Mouse (Mus musculus) neural tube, embryonic 11.5 days (tissue): ENCODE data around the gene Tut7. TPM values are rescaled to one million over a fixed set of nuclear protein-coding genes. Genes with fewer than 3 reads are reported as not detected.
A peak's percentile ranks its signal among the peaks of the same experiment; 100 is the strongest.

ENCODE experiments used
- ATAC-seq: fragments of 200-750 bp; cut with Nextera tagmentation; 2 replicates; pipeline ENCODE4 v1.8.0; 2017; ENCODE audit warnings: moderate number of reproducible peaks, mild to moderate bottlenecking, moderate TSS enrichment, moderate library complexity; ENCODE audit not compliant: insufficient read depth, low FRiP score, low TSS enrichment
- DNase-seq: peaks from one replicate; pipeline ENCODE4 v3.0.0-alpha.2; 2015; ENCODE audit warnings: low spot score
- H3K27ac ChIP-seq: fragments of 300-500 bp; sonication (generic); 2 replicates; pipeline ENCODE4 v1.5.1; 2014; ENCODE audit warnings: low read depth, mild to moderate bottlenecking, low read length
- H3K27me3 ChIP-seq: fragments of 300-500 bp; sonication (generic); 2 replicates; pipeline ENCODE4 v1.6.1; 2014; ENCODE audit warnings: mild to moderate bottlenecking, low read length, mixed read lengths; ENCODE audit not compliant: control insufficient read depth, insufficient read depth
- H3K36me3 ChIP-seq: fragments of 300-500 bp; sonication (generic); 2 replicates; pipeline ENCODE4 v1.6.1; 2014; ENCODE audit warnings: mild to moderate bottlenecking, low read length, moderate library complexity, mixed read lengths; ENCODE audit not compliant: control insufficient read depth, insufficient read depth
- H3K4me1 ChIP-seq: fragments of 300-500 bp; sonication (generic); 2 replicates; pipeline ENCODE4 v1.6.1; 2014; ENCODE audit warnings: low read length, mixed read lengths; ENCODE audit not compliant: control insufficient read depth, insufficient read depth
- H3K4me2 ChIP-seq: fragments of 300-500 bp; sonication (generic); 2 replicates; pipeline ENCODE4 v1.6.1; 2014; ENCODE audit warnings: low read depth, mild to moderate bottlenecking, moderate library complexity
- H3K4me3 ChIP-seq: fragments of 300-500 bp; sonication (generic); 2 replicates; pipeline ENCODE4 v1.5.1; 2014; ENCODE audit warnings: low read depth, low read length
- H3K9ac ChIP-seq: fragments of 300-500 bp; sonication (generic); 2 replicates; pipeline ENCODE4 v1.6.1; 2014; ENCODE audit warnings: mild to moderate bottlenecking, low read length
- H3K9me3 ChIP-seq: fragments of 300-500 bp; sonication (generic); 2 replicates; pipeline ENCODE4 v1.6.1; 2016; ENCODE audit warnings: low read length; ENCODE audit not compliant: control insufficient read depth
- WGBS: fragments of 180-500 bp; shearing (Covaris S2); extraction: QIAGEN DNeasy Blood & Tissue Kit; methylation state at CpG from one replicate; pipeline ENCODE4 v1.1.7; 2014; 5-methylcytosine and 5-hydroxymethylcytosine counted together
- polyA plus RNA-seq: library from polyadenylated mRNA; unstranded; fragments of >200 nt; fragmentation: Nextera tagmentation; extraction: Ambion mirVana; gene quantifications from 2 replicates; pipeline ENCODE4 v1.2.1, GENCODE M21; 2014

The Tut7 gene
- polyA plus RNA-seq, 1 experiment from 2014 or later: 51.8 TPM

- Histone ChIP-seq H3K4me3 (no peak overlapping the region), H3K9ac (no peak overlapping the region), H3K36me3 (peaks cover 16% of the 10 kb centered on the region), H3K4me1 (no peaks in the 10 kb centered on the region), H3K27ac (no peak overlapping the region), H3K27me3 (no peaks in the 10 kb centered on the region), H3K4me2 (no peak overlapping the region), H3K9me3 (no peaks in the 10 kb centered on the region)
- WGBS: 86% methylated on average over 6 of the region's 6 CpGs
- ATAC-seq (no peak), DNase-seq (no peak)
Observed at GRCm38 (mm10) chr13:59814109-59814591, 8.8 kb downstream of the Tut7 start.

- ATAC-seq: no peak
- no peak for DNase-seq
- 94% methylated on average over 3 of the region's 3 CpGs for WGBS
- Histone ChIP-seq H3K9me3 (no peaks in the 10 kb centered on the region), H3K36me3 (peaks cover 19% of the 10 kb centered on the region), H3K9ac (no peak overlapping the region), H3K27me3 (no peaks in the 10 kb centered on the region), H3K4me2 (no peak overlapping the region), H3K4me3 (no peak overlapping the region), H3K27ac (no peak overlapping the region), H3K4me1 (no peaks in the 10 kb centered on the region)
Observed at GRCm38 (mm10) chr13:59811581-59811980, 11.4 kb downstream of the Tut7 start.

GRCm38 (mm10) chr13:59801000-59801399 is 21.9 kb downstream of the Tut7 start:
- Histone ChIP-seq H3K4me1 (no peaks in the 10 kb centered on the region), H3K36me3 (peaks cover 29% of the 10 kb centered on the region), H3K9me3 (no peaks in the 10 kb centered on the region), H3K27ac (no peak overlapping the region), H3K4me2 (no peak overlapping the region), H3K4me3 (no peak overlapping the region), H3K27me3 (no peaks in the 10 kb centered on the region), H3K9ac (no peak overlapping the region)
- ATAC-seq (no peak), DNase-seq (no peak)
- WGBS: 89% methylated on average over 6 of the region's 6 CpGs

GRCm38 (mm10) chr13:59800077-59800476 is 22.9 kb downstream of the Tut7 start:
- H3K9me3 ChIP-seq: no peaks in the 10 kb centered on the region
- H3K4me2 ChIP-seq: no peak overlapping the region
- H3K27ac ChIP-seq: no peak overlapping the region
- no peaks in the 10 kb centered on the region for H3K27me3 ChIP-seq
- WGBS: 95% methylated on average over 2 of the region's 2 CpGs
- H3K36me3 ChIP-seq: peaks cover 24% of the 10 kb centered on the region
- DNase-seq (no peak), ATAC-seq (no peak)
- no peak overlapping the region for H3K9ac ChIP-seq
- H3K4me1 ChIP-seq: no peaks in the 10 kb centered on the region
- H3K4me3 ChIP-seq: no peak overlapping the region

- Histone ChIP-seq H3K4me2 (no peak overlapping the region), H3K4me3 (no peak overlapping the region), H3K9me3 (no peaks in the 10 kb centered on the region), H3K36me3 (peaks cover 18% of the 10 kb centered on the region), H3K9ac (no peak overlapping the region), H3K4me1 (no peaks in the 10 kb centered on the region), H3K27me3 (no peaks in the 10 kb centered on the region), H3K27ac (no peak overlapping the region)
- DNase-seq (no peak), ATAC-seq (no peak)
- WGBS: 100% methylated on average over 1 of the region's 1 CpGs
Observed at GRCm38 (mm10) chr13:59798306-59798705, 24.6 kb downstream of the Tut7 start.

- Histone ChIP-seq H3K27me3 (no peaks in the 10 kb centered on the region), H3K4me3 (no peak overlapping the region), H3K4me2 (no peak overlapping the region), H3K4me1 (no peaks in the 10 kb centered on the region), H3K9ac (no peak overlapping the region), H3K36me3 (peaks cover 14% of the 10 kb centered on the region), H3K27ac (0 out of 2 replicates have a peak overlapping the region, but pooled peaks have one; percentile 11), H3K9me3 (no peaks in the 10 kb centered on the region)
- DNase-seq (no peak), ATAC-seq (no peak)
- whole genome bisulfite sequencing: 96% methylated on average over 9 of the region's 9 CpGs
Observed at GRCm38 (mm10) chr13:59796466-59796848, 26.5 kb downstream of the Tut7 start.

- Histone ChIP-seq H3K27ac (no peak overlapping the region), H3K9ac (no peak overlapping the region), H3K4me1 (no peaks in the 10 kb centered on the region), H3K4me3 (no peak overlapping the region), H3K9me3 (no peaks in the 10 kb centered on the region), H3K36me3 (peaks cover 14% of the 10 kb centered on the region), H3K4me2 (no peak overlapping the region), H3K27me3 (no peaks in the 10 kb centered on the region)
- DNase-seq (no peak), ATAC-seq (no peak)
- WGBS: 92% methylated on average over 6 of the region's 6 CpGs
Observed at GRCm38 (mm10) chr13:59795807-59796465, 27.0 kb downstream of the Tut7 start.

GRCm38 (mm10) chr13:59794786-59795185 is 28.2 kb downstream of the Tut7 start:
- no peak for ATAC-seq
- WGBS: 100% methylated on average over 1 of the region's 1 CpGs
- H3K9me3 ChIP-seq: no peaks in the 10 kb centered on the region
- H3K4me1 ChIP-seq: no peaks in the 10 kb centered on the region
- H3K27ac ChIP-seq: no peak overlapping the region
- DNase-seq: no peak
- peaks cover 14% of the 10 kb centered on the region for H3K36me3 ChIP-seq
- no peak overlapping the region for H3K9ac ChIP-seq
- H3K4me2 ChIP-seq: no peak overlapping the region
- no peak overlapping the region for H3K4me3 ChIP-seq
- no peaks in the 10 kb centered on the region for H3K27me3 ChIP-seq

- Histone ChIP-seq H3K4me2 (no peak within 1 kb of the TSS), H3K27me3 (no peaks in the 10 kb centered on the region), H3K9ac (no peak within 1 kb of the TSS), H3K4me3 (no peak within 1 kb of the TSS), H3K27ac (no peak within 1 kb of the TSS), H3K4me1 (no peaks in the 10 kb centered on the region), H3K9me3 (no peaks in the 10 kb centered on the region), H3K36me3 (peaks cover 20% of the 10 kb centered on the region)
- no peak for DNase-seq
- WGBS: 94% methylated on average over 7 of the region's 7 CpGs
- ATAC-seq: no peak
Observed at GRCm38 (mm10) chr13:59782145-59782544, 40.8 kb downstream of the Tut7 start, which contains the start of gene Gm49354. Gene Gm49354 (minus strand): TSS chr13:59782245.
